Mouse (Mus musculus) lung, postnatal 0 days (tissue): ENCODE data around the gene Tlr3. TPM values are rescaled to one million over a fixed set of nuclear protein-coding genes. Genes with fewer than 3 reads are reported as not detected.
A peak's percentile ranks its signal among the peaks of the same experiment; 100 is the strongest.

Experiments used
- ATAC-seq: fragments of 200-750 bp; cut with Nextera tagmentation; 2 replicates; pipeline ENCODE4 v1.8.0; 2017; ENCODE audit warnings: moderate library complexity
- DNase-seq: peaks from one replicate; pipeline ENCODE4 v3.0.0-alpha.2; 2016; ENCODE audit warnings: low spot score
- H3K27ac ChIP-seq: fragments of 300-500 bp; sonication (generic); 2 replicates; pipeline ENCODE4 v1.5.1; 2014; ENCODE audit warnings: antibody characterized with exemption, mild to moderate bottlenecking, low read length, mixed read lengths
- H3K27me3 ChIP-seq: fragments of 300-500 bp; sonication (generic); replicated peaks from 2 replicates; pipeline ENCODE4 v1.6.1; 2014; ENCODE audit warnings: low read length, mixed read lengths; ENCODE audit not compliant: insufficient read depth
- H3K36me3 ChIP-seq: fragments of 300-500 bp; sonication (generic); 2 replicates; pipeline ENCODE4 v1.6.1; 2014; ENCODE audit warnings: low read length, mixed read lengths; ENCODE audit not compliant: insufficient read depth
- H3K4me1 ChIP-seq: fragments of 300-500 bp; sonication (generic); 2 replicates; pipeline ENCODE4 v1.6.1; 2014; ENCODE audit warnings: antibody characterized with exemption, low read depth, low read length, mixed read lengths; ENCODE audit not compliant: insufficient read depth
- H3K4me2 ChIP-seq: fragments of 300-500 bp; sonication (generic); replicated peaks from 2 replicates; pipeline ENCODE4 v1.6.1; 2014; ENCODE audit warnings: low read depth, mild to moderate bottlenecking, low read length, moderate library complexity, mixed read lengths
- H3K4me3 ChIP-seq: fragments of 300-500 bp; sonication (generic); 2 replicates; pipeline ENCODE4 v1.5.1; 2014; ENCODE audit warnings: low read depth, low read length
- H3K9ac ChIP-seq: fragments of 300-500 bp; sonication (generic); replicated peaks from 2 replicates; pipeline ENCODE4 v1.6.1; 2014; ENCODE audit warnings: low read depth, mild to moderate bottlenecking
- H3K9me3 ChIP-seq: fragments of 300-500 bp; sonication (generic); 2 replicates; pipeline ENCODE4 v1.6.1; 2016; ENCODE audit warnings: low read length, mixed read lengths
- CTCF ChIP-seq: IDR thresholded peaks from 2 replicates; pipeline ENCODE4 v1.5.1; 2016; ENCODE audit warnings: antibody characterized with exemption, mild to moderate bottlenecking
- EP300 ChIP-seq: IDR thresholded peaks from 2 replicates; pipeline ENCODE4 v1.6.1; 2016; ENCODE audit warnings: antibody characterized with exemption, mild to moderate bottlenecking, control low read depth
- WGBS: fragments of 180-500 bp; shearing (Covaris S2); extraction: QIAGEN DNeasy Blood & Tissue Kit; methylation state at CpG from one replicate; pipeline ENCODE4 v1.1.7; 2014; 5-methylcytosine and 5-hydroxymethylcytosine counted together
- polyA plus RNA-seq: library from polyadenylated mRNA; unstranded; fragments of >200 nt; fragmentation: Nextera tagmentation; extraction: Ambion mirVana; gene quantifications from 2 replicates; pipeline ENCODE4 v1.2.1, GENCODE M21; 2015

The Tlr3 gene
- polyA plus RNA-seq, 1 experiment from 2014 or later, result 6.3 TPM

DNA sequence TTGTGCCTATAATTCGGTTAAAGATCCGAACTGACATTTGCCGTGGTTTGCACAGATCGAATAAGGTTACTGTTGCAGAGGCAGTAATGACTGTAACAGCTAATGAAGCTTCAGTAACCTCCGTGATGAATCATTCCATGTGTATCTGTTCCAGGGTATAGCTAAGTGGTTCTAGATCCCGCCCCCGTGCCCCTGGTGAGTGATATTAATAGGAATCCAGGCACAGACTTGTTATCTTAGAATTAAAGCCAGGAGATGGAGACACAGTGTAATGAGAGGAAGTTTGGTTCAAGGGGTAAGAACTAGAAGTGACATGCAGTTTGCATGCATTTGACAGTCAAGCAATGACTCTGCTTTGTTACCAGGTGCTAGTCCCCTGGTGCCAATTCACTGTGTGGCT, 9.3 kb upstream of the Tlr3 start:
- no peaks in the 10 kb centered on the region for H3K9me3 ChIP-seq
- H3K36me3 ChIP-seq, result no peaks in the 10 kb centered on the region
- H3K27me3 ChIP-seq, result no peaks in the 10 kb centered on the region
- H3K27ac ChIP-seq, result no peak overlapping the region
- no peak for DNase-seq
- H3K4me3 ChIP-seq, result no peak overlapping the region
- no peaks in the 10 kb centered on the region for H3K4me1 ChIP-seq
- TF ChIP-seq EP300, result no peak
- no peak for TF ChIP-seq CTCF
- no peak for ATAC-seq
- no peak overlapping the region for H3K4me2 ChIP-seq
- 84% methylated on average over 7 of the region's 7 CpGs for WGBS
- H3K9ac ChIP-seq, result no peak overlapping the region

GRCm38 (mm10) chr8:45414965-45415364, 4.1 kb upstream of the Tlr3 start:
- Histone ChIP-seq H3K9ac (no peak overlapping the region), H3K9me3 (no peaks in the 10 kb centered on the region), H3K4me2 (no peak overlapping the region), H3K36me3 (no peaks in the 10 kb centered on the region), H3K4me3 (no peak overlapping the region), H3K4me1 (no peaks in the 10 kb centered on the region), H3K27me3 (no peaks in the 10 kb centered on the region), H3K27ac (no peak overlapping the region)
- WGBS, result 59% methylated on average over 7 of the region's 7 CpGs
- DNase-seq, result peak; percentile 12
- no peak for ATAC-seq
- TF ChIP-seq EP300 (no peak), CTCF (no peak)

DNA sequence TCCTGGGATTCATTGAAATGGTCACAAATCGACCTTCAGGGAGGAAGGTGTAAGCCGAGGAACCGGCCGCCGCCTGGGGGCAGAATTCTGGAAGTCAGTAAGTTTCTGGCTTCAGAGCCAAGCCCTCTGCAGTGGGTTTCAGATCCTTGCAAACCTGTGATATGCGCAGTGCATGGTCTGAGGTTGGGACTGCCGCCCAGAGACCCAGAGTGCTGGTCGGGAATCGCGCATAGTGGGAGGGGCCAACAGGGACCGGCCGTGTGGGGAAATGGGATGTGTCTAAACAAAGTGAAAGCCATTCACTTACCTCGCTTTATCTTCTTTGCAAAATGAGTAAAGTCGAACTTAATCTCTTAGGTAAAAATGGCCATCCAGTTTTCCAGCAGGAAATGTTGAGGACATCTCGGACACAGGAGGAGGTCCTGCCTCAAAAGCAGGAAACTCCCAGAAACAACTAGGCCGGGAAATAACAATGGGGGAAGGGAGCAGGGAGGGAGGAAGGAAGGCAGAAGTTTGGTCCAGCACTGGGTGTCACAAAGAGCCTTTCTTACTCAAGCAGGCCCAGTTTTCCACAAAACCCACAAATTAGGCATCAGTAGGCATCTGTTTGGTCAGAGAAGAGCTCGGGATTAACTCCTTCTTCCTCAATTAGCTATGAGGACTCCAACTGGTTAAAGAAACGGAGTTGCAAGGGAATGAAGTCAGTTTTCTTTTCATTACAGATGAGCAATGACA, 567 bp downstream of the Tlr3 start:
- Histone ChIP-seq H3K36me3 (no peaks in the 10 kb centered on the region), H3K9ac (peak overlapping the region; percentile 52), H3K27me3 (no peaks in the 10 kb centered on the region), H3K4me1 (no peaks in the 10 kb centered on the region), H3K4me3 (peak overlapping the region; percentile 51), H3K9me3 (no peaks in the 10 kb centered on the region), H3K4me2 (peak overlapping the region; percentile 59), H3K27ac (peak overlapping the region; percentile 82)
- 4% methylated on average over 18 of the region's 18 CpGs for WGBS
- TF ChIP-seq CTCF (peak; percentile 57), EP300 (no peak)
- DNase-seq (peak; percentile 86), ATAC-seq (peak; percentile 97)

- ATAC-seq (peak; percentile 32), DNase-seq (no peak)
- Histone ChIP-seq H3K9ac (peak overlapping the region; percentile 52), H3K4me3 (peak overlapping the region; percentile 51), H3K4me1 (no peaks in the 10 kb centered on the region), H3K9me3 (no peaks in the 10 kb centered on the region), H3K27me3 (no peaks in the 10 kb centered on the region), H3K36me3 (no peaks in the 10 kb centered on the region), H3K27ac (peak overlapping the region; percentile 82), H3K4me2 (peak overlapping the region; percentile 59)
- 32% methylated on average over 4 of the region's 4 CpGs for WGBS
- TF ChIP-seq EP300 (no peak), CTCF (no peak)
Measured at GRCm38 (mm10) chr8:45409702-45410101, 1.2 kb downstream of the Tlr3 start.

DNA sequence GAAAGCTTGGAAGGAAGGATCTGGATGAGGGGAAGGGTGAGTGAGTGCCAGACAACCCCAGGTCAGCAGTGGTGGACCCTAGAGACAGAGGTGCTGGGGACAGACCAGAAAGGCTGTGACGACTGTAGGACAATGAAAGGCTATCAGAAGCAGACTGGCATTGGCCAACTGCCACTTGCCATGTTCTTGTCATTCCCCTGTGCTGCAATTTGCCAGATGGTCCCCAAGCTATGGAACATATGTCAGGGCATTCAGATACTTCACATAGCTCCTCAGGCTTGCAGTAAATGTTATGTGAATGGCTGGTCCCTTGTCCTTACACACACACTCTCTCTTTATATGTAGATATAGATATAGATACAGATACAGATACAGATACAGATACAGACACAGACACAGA, 27.6 kb downstream of the Tlr3 start:
- 56% methylated on average over 1 of the region's 1 CpGs for WGBS
- no peak overlapping the region for H3K27ac ChIP-seq
- TF ChIP-seq EP300 (no peak), CTCF (no peak)
- H3K9ac ChIP-seq, result no peak overlapping the region
- DNase-seq (no peak), ATAC-seq (no peak)
- no peak overlapping the region for H3K4me2 ChIP-seq
- no peaks in the 10 kb centered on the region for H3K27me3 ChIP-seq
- H3K4me3 ChIP-seq, result no peak overlapping the region
- no peaks in the 10 kb centered on the region for H3K36me3 ChIP-seq
- no peaks in the 10 kb centered on the region for H3K4me1 ChIP-seq
- H3K9me3 ChIP-seq, result no peaks in the 10 kb centered on the region

DNA sequence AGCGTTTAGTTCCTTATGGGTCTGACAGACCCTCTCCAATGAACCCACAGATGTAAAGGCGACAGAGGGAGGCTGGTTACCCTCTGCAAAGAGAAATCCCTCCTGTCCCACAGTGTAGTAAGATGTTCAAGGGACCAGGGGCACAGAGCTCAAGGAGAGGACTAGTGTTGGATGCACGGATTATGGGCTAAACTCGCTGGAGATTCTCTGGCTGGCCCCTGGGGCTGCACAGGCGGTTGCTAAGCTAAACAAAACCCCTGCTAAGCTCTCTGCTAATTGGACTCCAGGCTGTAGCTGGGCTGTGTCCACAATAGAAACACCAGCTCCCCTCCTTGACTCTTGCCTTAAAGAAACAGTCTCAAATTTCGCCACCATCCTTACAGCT, 28.9 kb downstream of the Tlr3 start, which contains the start of gene Fam149a:
TSS of gene Fam149a (minus strand) at position 329 of the 385 bp plus-strand sequence.
- Histone ChIP-seq H3K27ac (no peak within 1 kb of the TSS), H3K9ac (no peak within 1 kb of the TSS), H3K27me3 (no peaks in the 10 kb centered on the region), H3K9me3 (no peaks in the 10 kb centered on the region), H3K4me1 (no peaks in the 10 kb centered on the region), H3K4me3 (peak within 1 kb of the TSS; percentile 2; the same call in 1 of the 2 replicates), H3K4me2 (peak within 1 kb of the TSS; percentile 45), H3K36me3 (no peaks in the 10 kb centered on the region)
- 6% methylated on average over 6 of the region's 6 CpGs for WGBS
- ATAC-seq (no peak), DNase-seq (peak; percentile 18)
- TF ChIP-seq EP300, result no peak
- TF ChIP-seq CTCF, result no peak
